Mouse (Mus musculus) neural tube, embryonic 14.5 days (tissue): ENCODE measurements at regions not wholly inside any gene's neighbourhood (a gene's known extent, or its start where the extent isn't known, plus 50 kb on each side); places are given as distances from the start of the nearest gene placed in this dataset.

ENCODE experiments used
- ATAC-seq: fragments of 200-750 bp; cut with Nextera tagmentation; 2 replicates; pipeline ENCODE4 v1.8.0; 2017; ENCODE audit warnings: low read depth, mild to moderate bottlenecking, moderate TSS enrichment, moderate library complexity
- H3K27ac ChIP-seq: fragments of 300-500 bp; sonication (generic); 2 replicates; pipeline ENCODE4 v1.5.1; 2014; ENCODE audit warnings: low read depth, mild to moderate bottlenecking, control low read depth, low read length, moderate library complexity, mixed read lengths
- H3K27me3 ChIP-seq: fragments of 300-500 bp; sonication (generic); 2 replicates; pipeline ENCODE4 v1.6.1; 2014; ENCODE audit warnings: low read length; ENCODE audit not compliant: control insufficient read depth, insufficient read depth
- H3K36me3 ChIP-seq: fragments of 300-500 bp; sonication (generic); 2 replicates; pipeline ENCODE4 v1.6.1; 2014; ENCODE audit warnings: low read length, mixed read lengths; ENCODE audit not compliant: control insufficient read depth, insufficient read depth
- H3K4me1 ChIP-seq: fragments of 300-500 bp; sonication (generic); 2 replicates; pipeline ENCODE4 v1.6.1; 2014; ENCODE audit warnings: low read length; ENCODE audit not compliant: control insufficient read depth, insufficient read depth
- H3K4me2 ChIP-seq: fragments of 300-500 bp; sonication (generic); 2 replicates; pipeline ENCODE4 v1.6.1; 2014; ENCODE audit warnings: mild to moderate bottlenecking, low read depth, low read length, control low read depth
- H3K4me3 ChIP-seq: fragments of 300-500 bp; sonication (generic); 2 replicates; pipeline ENCODE4 v1.5.1; 2014; ENCODE audit warnings: low read depth, low read length, control low read depth, mixed read lengths
- H3K9ac ChIP-seq: fragments of 300-500 bp; sonication (generic); replicated peaks from 2 replicates; pipeline ENCODE4 v1.6.1; 2014; ENCODE audit warnings: low read depth, mild to moderate bottlenecking, control low read depth, low read length, mixed read lengths
- H3K9me3 ChIP-seq: fragments of 300-500 bp; sonication (generic); 2 replicates; pipeline ENCODE4 v1.6.1; 2016; ENCODE audit warnings: low read length; ENCODE audit not compliant: control insufficient read depth
- WGBS: fragments of 180-500 bp; shearing (Covaris S2); extraction: QIAGEN DNeasy Blood & Tissue Kit; methylation state at CpG from one replicate; pipeline ENCODE4 v1.1.7; 2014; 5-methylcytosine and 5-hydroxymethylcytosine counted together

GRCm38 (mm10) chr8:79828763-79829542 lies 117.3 kb downstream of the Anapc10 start:
- no peak overlapping the region for H3K4me3 ChIP-seq

GRCm38 (mm10) chr8:79829543-79829890 lies 117.9 kb downstream of the Anapc10 start:
- Histone ChIP-seq H3K36me3 (no peaks in the 10 kb centered on the region), H3K27ac (no peak overlapping the region), H3K4me3 (no peak overlapping the region), H3K27me3 (no peaks in the 10 kb centered on the region), H3K9me3 (no peaks in the 10 kb centered on the region), H3K4me1 (no peaks in the 10 kb centered on the region), H3K9ac (peak overlapping the region; percentile 22; the same call in 1 of the 2 replicates), H3K4me2 (peak overlapping the region; percentile 23; the same call in 1 of the 2 replicates)
- no peak for ATAC-seq
- WGBS, result 37% methylated on average over 11 of the region's 11 CpGs

More at GRCm38 (mm10) chr8:79828763-79829542, 117.3 kb downstream of the Anapc10 start:
- H3K27ac ChIP-seq, result no peak overlapping the region
- WGBS, result 27% methylated on average over 8 of the region's 8 CpGs
- H3K4me1 ChIP-seq, result no peaks in the 10 kb centered on the region
- peak overlapping the region; percentile 22; the same call in 1 of the 2 replicates for H3K9ac ChIP-seq
- no peak for ATAC-seq
- peak overlapping the region; percentile 23; the same call in 1 of the 2 replicates for H3K4me2 ChIP-seq
- no peaks in the 10 kb centered on the region for H3K9me3 ChIP-seq
- H3K27me3 ChIP-seq, result no peaks in the 10 kb centered on the region
- H3K36me3 ChIP-seq, result no peaks in the 10 kb centered on the region

- WGBS, result 74% methylated on average over 19 of the region's 19 CpGs
- no peaks in the 10 kb centered on the region for H3K27me3 ChIP-seq
- no peak overlapping the region for H3K9ac ChIP-seq
- no peaks in the 10 kb centered on the region for H3K9me3 ChIP-seq
- ATAC-seq, result no peak
- no peaks in the 10 kb centered on the region for H3K36me3 ChIP-seq
- no peak overlapping the region for H3K4me2 ChIP-seq
- H3K4me1 ChIP-seq, result no peaks in the 10 kb centered on the region
- H3K4me3 ChIP-seq, result no peak overlapping the region
- no peak overlapping the region for H3K27ac ChIP-seq
Observed at GRCm38 (mm10) chr8:79829941-79830633, 118.5 kb downstream of the Anapc10 start.

GRCm38 (mm10) chr8:79838961-79839360 lies 127.3 kb downstream of the Anapc10 start:
- ATAC-seq, result no peak
- Histone ChIP-seq H3K4me3 (no peak overlapping the region), H3K4me2 (no peak overlapping the region), H3K9me3 (no peaks in the 10 kb centered on the region), H3K27ac (no peak overlapping the region), H3K27me3 (no peaks in the 10 kb centered on the region), H3K4me1 (no peaks in the 10 kb centered on the region), H3K9ac (no peak overlapping the region), H3K36me3 (no peaks in the 10 kb centered on the region)
- 88% methylated on average over 1 of the region's 1 CpGs for WGBS

GRCm38 (mm10) chr8:79849982-79850514 lies 138.4 kb downstream of the Anapc10 start:
- Histone ChIP-seq H3K27ac (no peak overlapping the region), H3K36me3 (no peaks in the 10 kb centered on the region), H3K4me1 (no peaks in the 10 kb centered on the region), H3K9me3 (no peaks in the 10 kb centered on the region), H3K4me2 (no peak overlapping the region), H3K9ac (no peak overlapping the region), H3K4me3 (no peak overlapping the region), H3K27me3 (no peaks in the 10 kb centered on the region)
- 53% methylated on average over 7 of the region's 7 CpGs for WGBS
- no peak for ATAC-seq

- no peaks in the 10 kb centered on the region for H3K9me3 ChIP-seq
- WGBS, result 73% methylated on average over 6 of the region's 6 CpGs
- no peaks in the 10 kb centered on the region for H3K27me3 ChIP-seq
- no peak overlapping the region for H3K9ac ChIP-seq
- no peaks in the 10 kb centered on the region for H3K4me1 ChIP-seq
- no peaks in the 10 kb centered on the region for H3K36me3 ChIP-seq
- H3K4me3 ChIP-seq, result no peak overlapping the region
- no peak overlapping the region for H3K4me2 ChIP-seq
- no peak overlapping the region for H3K27ac ChIP-seq
- ATAC-seq, result no peak
Observed at GRCm38 (mm10) chr8:79850519-79850918, 138.9 kb downstream of the Anapc10 start.

GRCm38 (mm10) chr8:79872416-79873077 lies 160.9 kb downstream of the Anapc10 start:
- H3K4me1 ChIP-seq, result no peaks in the 10 kb centered on the region
- 77% methylated on average over 7 of the region's 7 CpGs for WGBS
- no peak overlapping the region for H3K9ac ChIP-seq
- no peaks in the 10 kb centered on the region for H3K9me3 ChIP-seq
- no peak overlapping the region for H3K4me3 ChIP-seq
- H3K36me3 ChIP-seq, result no peaks in the 10 kb centered on the region
- no peak overlapping the region for H3K4me2 ChIP-seq
- no peak for ATAC-seq
- H3K27ac ChIP-seq, result no peak overlapping the region
- H3K27me3 ChIP-seq, result no peaks in the 10 kb centered on the region

- no peaks in the 10 kb centered on the region for H3K9me3 ChIP-seq
- whole genome bisulfite sequencing, result 66% methylated on average over 6 of the region's 6 CpGs
- no peaks in the 10 kb centered on the region for H3K27me3 ChIP-seq
- no peaks in the 10 kb centered on the region for H3K4me1 ChIP-seq
- ATAC-seq, result no peak
- no peak overlapping the region for H3K27ac ChIP-seq
- H3K36me3 ChIP-seq, result no peaks in the 10 kb centered on the region
- H3K4me3 ChIP-seq, result no peak overlapping the region
- no peak overlapping the region for H3K4me2 ChIP-seq
- no peak overlapping the region for H3K9ac ChIP-seq
Observed at GRCm38 (mm10) chr8:79907971-79908370, 149.8 kb downstream of the Hhip start.
